Mouse (Mus musculus) heart, embryonic 16.5 days (tissue): ENCODE results near the gene Esyt3. TPM values are rescaled to one million over a fixed set of nuclear protein-coding genes. Genes with fewer than 3 reads are reported as not detected.

Experiments
- ATAC-seq: fragments of 200-750 bp; cut with Nextera tagmentation; replicated peaks from 2 replicates; pipeline ENCODE4 v1.8.0; 2017; ENCODE audit warnings: moderate number of reproducible peaks; ENCODE audit not compliant: insufficient read depth, low FRiP score; ENCODE audit errors: extremely low read depth
- H3K27ac ChIP-seq: fragments of 300-500 bp; sonication (generic); 2 replicates; pipeline ENCODE4 v1.5.1; 2014; ENCODE audit warnings: mild to moderate bottlenecking, low read length, control low read depth, moderate library complexity
- H3K27me3 ChIP-seq: fragments of 300-500 bp; sonication (generic); 2 replicates; pipeline ENCODE4 v1.6.1; 2014; ENCODE audit warnings: low read length, mixed read lengths; ENCODE audit not compliant: control insufficient read depth, insufficient read depth
- H3K36me3 ChIP-seq: fragments of 300-500 bp; sonication (generic); 2 replicates; pipeline ENCODE4 v1.6.1; 2014; ENCODE audit not compliant: control insufficient read depth, insufficient read depth
- H3K4me1 ChIP-seq: fragments of 300-500 bp; sonication (generic); 2 replicates; pipeline ENCODE4 v1.6.1; 2014; ENCODE audit warnings: low read length, mixed read lengths; ENCODE audit not compliant: control insufficient read depth, insufficient read depth
- H3K4me2 ChIP-seq: fragments of 300-500 bp; sonication (generic); 2 replicates; pipeline ENCODE4 v1.6.1; 2014; ENCODE audit warnings: low read depth, mild to moderate bottlenecking, control low read depth, low read length
- H3K4me3 ChIP-seq: fragments of 300-500 bp; sonication (generic); 2 replicates; pipeline ENCODE4 v1.5.1; 2014; ENCODE audit warnings: mild to moderate bottlenecking, control low read depth, low read length
- H3K9ac ChIP-seq: fragments of 300-500 bp; sonication (generic); 2 replicates; pipeline ENCODE4 v1.6.1; 2014; ENCODE audit warnings: low read length, control low read depth
- H3K9me3 ChIP-seq: fragments of 300-500 bp; sonication (generic); replicated peaks from 2 replicates; pipeline ENCODE4 v1.6.1; 2016; ENCODE audit warnings: low read length; ENCODE audit not compliant: control insufficient read depth
- WGBS: fragments of 180-500 bp; shearing (Covaris S2); extraction: QIAGEN DNeasy Blood & Tissue Kit; methylation state at CpG from one replicate; pipeline ENCODE4 v1.1.7; 2014; 5-methylcytosine and 5-hydroxymethylcytosine counted together
- polyA plus RNA-seq: library from polyadenylated mRNA; unstranded; fragments of >200 nt; fragmentation: Nextera tagmentation; extraction: Ambion mirVana; gene quantifications from 2 replicates; pipeline ENCODE4 v1.2.1, GENCODE M21; 2015

The Esyt3 gene
- polyA plus RNA-seq, 1 experiment from 2014 or later, result 0.14 TPM

GRCm38 (mm10) chr9:99319343-99319951 lies 38.9 kb downstream of the Esyt3 start:
- H3K4me1 ChIP-seq, result no peaks in the 10 kb centered on the region
- WGBS, result 39% methylated on average over 8 of the region's 8 CpGs
- H3K27me3 ChIP-seq, result no peaks in the 10 kb centered on the region
- H3K36me3 ChIP-seq, result no peaks in the 10 kb centered on the region
- H3K4me3 ChIP-seq, result no peak overlapping the region
- no peaks in the 10 kb centered on the region for H3K9me3 ChIP-seq
- H3K9ac ChIP-seq, result no peak overlapping the region
- H3K4me2 ChIP-seq, result no peak overlapping the region
- no peak for ATAC-seq
- no peak overlapping the region for H3K27ac ChIP-seq

- Histone ChIP-seq H3K9me3 (no peaks in the 10 kb centered on the region; the same call in 1 of the 2 replicates), H3K4me1 (no peaks in the 10 kb centered on the region), H3K27ac (no peak overlapping the region), H3K27me3 (no peaks in the 10 kb centered on the region), H3K4me2 (no peak overlapping the region), H3K9ac (no peak overlapping the region), H3K36me3 (peaks cover 14% of the 10 kb centered on the region), H3K4me3 (no peak overlapping the region)
- no peak for ATAC-seq
- 82% methylated on average over 6 of the region's 6 CpGs for WGBS
Measured at GRCm38 (mm10) chr9:99306226-99306625, 52.1 kb downstream of the Esyt3 start.

- no peak for ATAC-seq
- peaks cover 14% of the 10 kb centered on the region for H3K36me3 ChIP-seq
Measured at GRCm38 (mm10) chr9:99304296-99304695, 54.1 kb downstream of the Esyt3 start.

More at GRCm38 (mm10) chr9:99304296-99304695, 54.1 kb downstream of the Esyt3 start:
- Histone ChIP-seq H3K27ac (no peak overlapping the region), H3K9ac (no peak overlapping the region), H3K4me3 (no peak overlapping the region), H3K4me1 (no peaks in the 10 kb centered on the region), H3K9me3 (no peaks in the 10 kb centered on the region; the same call in 1 of the 2 replicates), H3K27me3 (no peaks in the 10 kb centered on the region), H3K4me2 (no peak overlapping the region)
- WGBS, result 72% methylated on average over 5 of the region's 5 CpGs

Other genes starting within 250 kb of the Esyt3 start
- gene Pik3cb, start 217.9 kb downstream of the Esyt3 start, polyA plus RNA-seq, result 0.98 and 1.5 TPM in 2 replicates
- gene Faiml, start 121.3 kb downstream of the Esyt3 start, polyA plus RNA-seq, result not detected in 2 replicates
- gene Cep70, start 115.2 kb downstream of the Esyt3 start, polyA plus RNA-seq, result 23.9 and 25.2 TPM in 2 replicates
- 15.0 and 15.1 TPM in 2 replicates for gene Mras, start 78.8 kb upstream of the Esyt3 start, polyA plus RNA-seq
- gene Nme9, start 92.9 kb upstream of the Esyt3 start, polyA plus RNA-seq, result 1.0 and 1.3 TPM in 2 replicates
- gene Armc8, start 210.3 kb upstream of the Esyt3 start, polyA plus RNA-seq, result 21.1 and 21.4 TPM in 2 replicates
- 16.2 and 17.2 TPM in 2 replicates for gene Dbr1, start 217.2 kb upstream of the Esyt3 start, polyA plus RNA-seq